Mouse (Mus musculus): ENCODE measurements around the gene Zmynd15.

DNA sequence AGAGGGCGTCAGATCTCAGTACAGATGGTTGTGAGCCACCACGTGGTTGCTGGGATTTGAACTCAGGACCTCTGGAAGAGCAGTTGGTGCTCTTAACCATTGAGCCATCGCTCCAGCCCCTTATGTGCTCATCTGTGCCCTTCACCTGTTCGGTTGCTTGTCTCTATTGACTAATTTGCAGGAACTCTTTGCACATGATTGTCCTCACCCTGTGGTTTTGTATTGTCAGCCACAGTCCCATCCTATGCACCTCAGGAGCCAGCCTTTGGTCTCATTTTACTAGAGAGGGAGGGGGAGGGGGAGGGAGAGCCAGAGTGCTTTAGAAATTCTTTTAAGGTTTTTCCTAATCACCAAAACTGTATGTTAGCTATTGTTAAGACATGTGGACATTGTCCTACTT is 41.0 kb upstream of the Zmynd15 start:
- TF ChIP-seq CTCF (IDR thresholded peaks at IDR 0.05) (no peak), POLR2A (IDR thresholded peaks at IDR 0.05; ENCODE audit: insufficient read depth, low read depth, low read length) (no peak)
